Mouse (Mus musculus): ENCODE measurements around the gene Trim72.

Gene Trim72

GRCm38 (mm10) chr7:128050739-128051138, 47.0 kb downstream of the Trim72 start:
- no peak for DNase-seq (ENCODE audit: low read depth, low spot score)

- no peak for DNase-seq (ENCODE audit: low read depth, low spot score)
Observed at GRCm38 (mm10) chr7:128053061-128053460, 49.3 kb downstream of the Trim72 start.

- no peak for DNase-seq (ENCODE audit: low read depth, low spot score)
Observed at GRCm38 (mm10) chr7:128056917-128057444, 53.2 kb downstream of the Trim72 start.

GRCm38 (mm10) chr7:128057860-128058259, 54.1 kb downstream of the Trim72 start:
- DNase-seq (ENCODE audit: low read depth, low spot score) = no peak

GRCm38 (mm10) chr7:128058576-128058975, 54.8 kb downstream of the Trim72 start:
- no peak for DNase-seq (ENCODE audit: low read depth, low spot score)

GRCm38 (mm10) chr7:128059091-128059490, 55.3 kb downstream of the Trim72 start:
- no peak for DNase-seq (ENCODE audit: low read depth, low spot score)
